Mouse (Mus musculus) limb, embryonic 15.5 days (tissue): Measurements from ENCODE around the gene Kdm2b. TPM values are rescaled to one million over a fixed set of nuclear protein-coding genes. Genes with fewer than 3 reads are reported as not detected.

ENCODE experiments used
- ATAC-seq: fragments of 200-750 bp; cut with Nextera tagmentation; 2 replicates; pipeline ENCODE4 v1.8.0; 2017; ENCODE audit warnings: low read depth, moderate TSS enrichment; ENCODE audit not compliant: insufficient number of reproducible peaks, low FRiP score, low TSS enrichment
- H3K27ac ChIP-seq: fragments of 300-500 bp; sonication (generic); 2 replicates; pipeline ENCODE4 v1.5.1; 2015; ENCODE audit warnings: moderate library complexity, mild to moderate bottlenecking, inconsistent platforms
- H3K27me3 ChIP-seq: fragments of 300-500 bp; sonication (generic); 2 replicates; pipeline ENCODE4 v1.6.1; 2015; ENCODE audit warnings: inconsistent platforms
- H3K36me3 ChIP-seq: fragments of 300-500 bp; sonication (generic); 2 replicates; pipeline ENCODE4 v1.6.1; 2015; ENCODE audit warnings: inconsistent platforms
- H3K4me1 ChIP-seq: fragments of 300-500 bp; sonication (generic); 2 replicates; pipeline ENCODE4 v1.6.1; 2015; ENCODE audit warnings: inconsistent platforms
- H3K4me2 ChIP-seq: fragments of 300-500 bp; sonication (generic); 2 replicates; pipeline ENCODE4 v1.6.1; 2015; ENCODE audit warnings: mild to moderate bottlenecking, inconsistent platforms
- H3K4me3 ChIP-seq: fragments of 300-500 bp; sonication (generic); 2 replicates; pipeline ENCODE4 v1.5.1; 2015; ENCODE audit warnings: mild to moderate bottlenecking, inconsistent platforms
- H3K9ac ChIP-seq: fragments of 300-500 bp; sonication (generic); 2 replicates; pipeline ENCODE4 v1.6.1; 2015; ENCODE audit warnings: inconsistent platforms
- H3K9me3 ChIP-seq: fragments of 300-500 bp; sonication (generic); 2 replicates; pipeline ENCODE4 v1.6.1; 2016; ENCODE audit warnings: inconsistent platforms
- WGBS: fragments of 180-500 bp; shearing (Covaris S2); methylation state at CpG from one replicate; pipeline ENCODE4 v1.1.7; 2015; 5-methylcytosine and 5-hydroxymethylcytosine counted together
- polyA plus RNA-seq: library from polyadenylated mRNA; unstranded; fragments of >200 nt; fragmentation: Nextera tagmentation; extraction: Ambion mirVana; gene quantifications from 2 replicates; pipeline ENCODE4 v1.2.1, GENCODE M21; 2015

The Kdm2b gene
- polyA plus RNA-seq, 1 experiment from 2014 or later = 46.0 TPM

DNA sequence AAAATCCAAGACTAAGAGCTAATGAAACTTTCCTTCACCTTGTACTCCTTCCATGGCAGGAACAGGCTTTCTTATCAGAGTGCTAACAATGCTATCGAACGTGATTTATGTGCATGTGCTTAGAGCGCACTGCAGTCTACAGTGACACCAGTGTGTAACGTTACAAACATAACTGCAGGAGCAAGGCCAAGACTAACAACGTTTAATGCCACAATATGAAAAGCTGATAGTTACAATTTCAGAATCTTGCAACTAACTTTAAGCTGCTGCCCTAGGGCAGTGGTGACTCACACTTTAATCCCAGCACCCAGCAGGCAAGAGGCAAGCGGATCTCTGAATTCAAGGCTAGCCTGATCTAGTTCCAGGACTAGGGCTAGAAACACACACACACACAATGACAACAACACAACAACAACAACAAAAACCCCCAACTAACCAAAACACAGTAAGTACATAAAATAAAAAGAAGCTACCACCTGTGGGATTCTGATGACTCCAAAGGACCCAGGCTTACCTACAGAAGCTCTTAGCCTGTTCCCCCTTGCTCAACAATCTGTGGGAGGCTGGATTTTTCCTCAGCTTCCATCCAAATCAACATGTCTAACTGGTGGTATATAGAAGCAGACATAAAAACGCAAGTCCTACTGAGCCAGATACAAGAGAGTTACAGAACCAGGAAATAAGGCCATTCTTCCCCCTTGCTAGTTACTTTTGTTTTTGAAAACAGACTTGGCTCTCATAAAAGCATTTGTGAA lies 104.9 kb downstream of the Kdm2b start:
- H3K4me1 ChIP-seq = peaks cover 3% of the 10 kb centered on the region; the same call in 1 of the 2 replicates
- no peak overlapping the region for H3K4me2 ChIP-seq
- H3K27me3 ChIP-seq = no peaks in the 10 kb centered on the region
- H3K9ac ChIP-seq = no peak overlapping the region
- no peak overlapping the region for H3K27ac ChIP-seq
- no peak overlapping the region for H3K4me3 ChIP-seq
- no peaks in the 10 kb centered on the region for H3K9me3 ChIP-seq
- H3K36me3 ChIP-seq = peaks cover 29% of the 10 kb centered on the region
- no peak for ATAC-seq
- WGBS = 77% methylated on average over 7 of the region's 7 CpGs

GRCm38 (mm10) chr5:122883652-122884235 lies 105.9 kb downstream of the Kdm2b start:
- Histone ChIP-seq H3K27me3 (no peaks in the 10 kb centered on the region), H3K27ac (no peak overlapping the region), H3K9me3 (no peaks in the 10 kb centered on the region), H3K36me3 (peaks cover 39% of the 10 kb centered on the region), H3K9ac (no peak overlapping the region), H3K4me2 (no peak overlapping the region), H3K4me1 (0 out of 2 replicates have a peak, but pooled peaks cover 3% of the 10 kb centered on the region), H3K4me3 (no peak overlapping the region)
- ATAC-seq = no peak
- 67% methylated on average over 2 of the region's 2 CpGs for WGBS

DNA sequence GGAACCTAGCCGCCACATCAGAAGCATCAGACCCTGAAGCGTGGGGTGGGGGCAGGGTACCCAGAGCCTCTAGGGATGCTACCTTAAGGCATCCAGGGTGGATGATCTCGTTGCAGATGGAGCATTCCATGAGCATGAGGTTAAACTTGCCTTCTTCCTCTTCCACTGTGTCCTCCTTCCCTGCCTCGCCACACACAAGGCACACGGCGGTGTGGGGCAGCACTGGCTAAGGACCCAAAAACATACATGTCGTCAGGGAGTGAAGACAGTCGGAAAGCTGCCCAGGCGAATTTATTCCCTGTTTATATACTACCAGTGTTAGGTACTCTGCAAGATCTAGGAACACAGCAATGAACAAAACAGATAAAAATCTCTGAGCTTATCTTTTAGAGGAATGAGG lies 106.4 kb downstream of the Kdm2b start:
- no peak overlapping the region for H3K4me2 ChIP-seq
- peaks cover 43% of the 10 kb centered on the region for H3K36me3 ChIP-seq
- H3K4me3 ChIP-seq = no peak overlapping the region
- no peak for ATAC-seq
- 0 out of 2 replicates have a peak, but pooled peaks cover 3% of the 10 kb centered on the region for H3K4me1 ChIP-seq
- H3K9ac ChIP-seq = no peak overlapping the region
- no peaks in the 10 kb centered on the region for H3K9me3 ChIP-seq
- whole genome bisulfite sequencing = 81% methylated on average over 9 of the region's 9 CpGs
- no peaks in the 10 kb centered on the region for H3K27me3 ChIP-seq
- H3K27ac ChIP-seq = no peak overlapping the region

DNA sequence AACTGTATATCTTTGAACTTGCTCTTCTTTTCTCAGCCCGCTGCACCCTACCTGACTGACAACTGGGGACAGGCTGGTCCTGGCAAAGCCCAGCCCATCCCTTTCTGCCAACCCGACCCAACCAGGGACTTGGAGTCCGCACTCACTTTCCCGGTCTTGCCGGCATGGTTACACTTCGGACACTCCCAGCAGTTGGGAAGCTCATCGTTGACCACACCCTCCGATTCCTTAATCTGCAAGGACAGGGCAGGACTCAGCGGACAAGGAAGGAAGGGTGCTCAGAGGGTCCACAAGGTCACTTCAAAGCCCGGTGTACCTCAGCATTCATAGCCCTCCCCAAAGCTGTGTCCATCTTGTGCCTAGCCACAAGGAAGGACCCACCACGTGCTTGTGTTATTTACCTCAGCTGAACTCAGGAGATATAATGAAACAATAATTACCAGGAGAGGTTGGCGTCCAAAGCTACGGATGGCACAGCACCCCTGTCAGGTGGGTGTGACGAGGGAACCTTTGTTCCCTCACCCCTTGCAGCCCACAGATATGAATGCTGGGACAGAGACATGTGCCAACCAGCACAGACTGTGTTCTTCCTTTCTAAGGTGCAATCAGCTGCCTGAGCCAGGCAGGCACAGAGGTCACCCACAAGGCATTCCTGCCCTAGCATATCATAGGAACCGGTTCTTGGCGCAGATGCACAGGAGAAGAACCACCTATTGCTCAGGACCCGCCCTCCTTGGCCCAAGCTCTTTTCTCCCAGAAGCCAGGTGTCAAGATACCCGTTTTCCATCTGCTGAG lies 107.2 kb downstream of the Kdm2b start:
- no peak for ATAC-seq
- WGBS = 87% methylated on average over 18 of the region's 18 CpGs
- peaks cover 48% of the 10 kb centered on the region for H3K36me3 ChIP-seq

GRCm38 (mm10) chr5:122881313-122881712 lies 108.3 kb downstream of the Kdm2b start:
- Histone ChIP-seq H3K4me1 (0 out of 2 replicates have a peak, but pooled peaks cover 3% of the 10 kb centered on the region), H3K4me3 (no peak overlapping the region), H3K27me3 (no peaks in the 10 kb centered on the region), H3K4me2 (no peak overlapping the region), H3K9me3 (no peaks in the 10 kb centered on the region), H3K9ac (no peak overlapping the region), H3K36me3 (peaks cover 58% of the 10 kb centered on the region), H3K27ac (no peak overlapping the region)
- no peak for ATAC-seq
- WGBS = 52% methylated on average over 5 of the region's 5 CpGs

More for the DNA sequence above, 107.2 kb downstream of the Kdm2b start:
- Histone ChIP-seq H3K4me2 (no peak overlapping the region), H3K4me3 (no peak overlapping the region), H3K9me3 (no peaks in the 10 kb centered on the region), H3K27me3 (no peaks in the 10 kb centered on the region), H3K9ac (no peak overlapping the region), H3K4me1 (0 out of 2 replicates have a peak, but pooled peaks cover 3% of the 10 kb centered on the region), H3K27ac (peak overlapping the region; percentile 44; the same call in 1 of the 2 replicates)

DNA sequence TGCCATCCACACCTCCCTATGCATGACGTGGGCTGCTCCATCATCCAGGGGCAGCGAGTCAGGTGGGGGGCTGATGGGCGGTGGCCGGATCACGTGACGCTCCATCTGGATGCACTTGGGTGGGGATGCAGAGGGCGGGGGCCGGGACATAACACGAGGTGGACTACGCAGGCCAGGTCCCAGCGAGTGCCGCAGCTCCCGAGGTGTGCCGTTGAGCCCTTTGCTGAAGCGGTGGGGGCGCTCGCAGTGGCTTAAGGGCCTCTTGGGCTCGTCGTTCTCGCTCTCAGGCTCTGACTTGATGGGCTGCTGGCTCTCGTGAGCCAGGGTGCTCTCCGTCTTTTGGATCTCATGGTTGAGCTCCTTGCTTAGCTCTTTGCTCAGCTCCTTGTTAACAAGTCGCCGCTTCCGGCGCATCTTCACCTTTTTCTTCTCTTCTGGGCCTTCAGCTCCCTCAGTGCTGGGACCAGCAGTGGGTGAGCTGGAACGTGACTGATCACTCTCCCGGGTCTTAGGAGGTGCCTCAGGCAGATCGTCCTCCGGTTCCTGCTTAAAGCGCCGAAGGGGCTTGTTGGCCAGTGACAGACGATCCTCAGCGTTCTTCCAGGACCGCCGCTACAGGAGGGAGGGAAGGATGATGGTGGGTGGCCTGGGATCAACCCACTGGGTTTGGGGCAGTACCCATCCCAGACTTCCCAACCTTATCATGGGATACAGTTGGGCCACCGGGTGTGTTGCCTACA lies 109.2 kb downstream of the Kdm2b start:
- no peak for ATAC-seq
- 93% methylated on average over 37 of the region's 37 CpGs for WGBS

GRCm38 (mm10) chr5:122876671-122877070 lies 113.0 kb downstream of the Kdm2b start:
- Histone ChIP-seq H3K4me2 (no peak overlapping the region), H3K4me3 (no peak overlapping the region)
- ATAC-seq = no peak

More for the DNA sequence above, 109.2 kb downstream of the Kdm2b start:
- no peak overlapping the region for H3K9ac ChIP-seq
- no peak overlapping the region for H3K4me3 ChIP-seq
- peaks cover 58% of the 10 kb centered on the region for H3K36me3 ChIP-seq
- no peak overlapping the region for H3K4me2 ChIP-seq
- H3K27me3 ChIP-seq = no peaks in the 10 kb centered on the region
- no peak overlapping the region for H3K27ac ChIP-seq
- no peaks in the 10 kb centered on the region for H3K9me3 ChIP-seq
- 0 out of 2 replicates have a peak, but pooled peaks cover 3% of the 10 kb centered on the region for H3K4me1 ChIP-seq

GRCm38 (mm10) chr5:122874359-122874758 lies 115.3 kb downstream of the Kdm2b start:
- H3K36me3 ChIP-seq = peaks cover 57% of the 10 kb centered on the region
- H3K4me1 ChIP-seq = no peaks in the 10 kb centered on the region
- 87% methylated on average over 3 of the region's 3 CpGs for WGBS
- no peak overlapping the region for H3K9ac ChIP-seq
- no peaks in the 10 kb centered on the region for H3K9me3 ChIP-seq
- ATAC-seq = no peak
- no peak overlapping the region for H3K4me2 ChIP-seq
- H3K4me3 ChIP-seq = no peak overlapping the region
- no peaks in the 10 kb centered on the region for H3K27me3 ChIP-seq
- H3K27ac ChIP-seq = no peak overlapping the region

More at GRCm38 (mm10) chr5:122876671-122877070, 113.0 kb downstream of the Kdm2b start:
- Histone ChIP-seq H3K9ac (no peak overlapping the region), H3K27me3 (no peaks in the 10 kb centered on the region), H3K4me1 (no peaks in the 10 kb centered on the region), H3K36me3 (peaks cover 65% of the 10 kb centered on the region), H3K27ac (no peak overlapping the region), H3K9me3 (no peaks in the 10 kb centered on the region)
- 80% methylated on average over 3 of the region's 3 CpGs for WGBS

- WGBS = 56% methylated on average over 2 of the region's 2 CpGs
- Histone ChIP-seq H3K4me3 (no peak overlapping the region), H3K4me1 (no peaks in the 10 kb centered on the region), H3K9ac (no peak overlapping the region), H3K36me3 (peaks cover 56% of the 10 kb centered on the region), H3K9me3 (no peaks in the 10 kb centered on the region), H3K27ac (no peak overlapping the region), H3K4me2 (no peak overlapping the region), H3K27me3 (no peaks in the 10 kb centered on the region)
- no peak for ATAC-seq
Measured at GRCm38 (mm10) chr5:122873573-122873972, 116.0 kb downstream of the Kdm2b start.

DNA sequence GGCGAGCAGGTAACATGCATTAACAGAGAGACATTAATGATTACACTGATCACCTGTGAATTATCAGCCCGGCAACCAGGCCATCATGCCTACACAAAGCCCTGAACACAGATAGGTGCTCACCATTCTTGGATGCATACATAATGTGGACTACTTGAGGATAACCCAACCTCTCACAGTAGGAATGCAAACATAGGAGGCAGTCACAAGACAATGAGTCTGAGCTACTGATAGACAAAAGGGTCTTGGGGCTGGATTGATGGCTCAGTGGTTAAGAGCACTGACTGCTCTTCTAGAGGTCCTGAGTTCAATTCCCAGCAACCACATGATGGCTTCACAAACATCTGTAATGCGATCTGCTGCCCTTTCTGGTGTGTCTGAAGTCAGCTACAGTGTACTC lies 117.0 kb downstream of the Kdm2b start:
- WGBS = 90% methylated on average over 3 of the region's 3 CpGs
- H3K36me3 ChIP-seq = peaks cover 56% of the 10 kb centered on the region
- no peak overlapping the region for H3K4me3 ChIP-seq
- no peaks in the 10 kb centered on the region for H3K4me1 ChIP-seq
- no peak overlapping the region for H3K9ac ChIP-seq
- no peak overlapping the region for H3K4me2 ChIP-seq
- H3K27me3 ChIP-seq = no peaks in the 10 kb centered on the region
- no peak overlapping the region for H3K27ac ChIP-seq
- no peak for ATAC-seq
- H3K9me3 ChIP-seq = no peaks in the 10 kb centered on the region

- no peak for ATAC-seq
- Histone ChIP-seq H3K4me1 (no peaks in the 10 kb centered on the region), H3K9me3 (no peaks in the 10 kb centered on the region), H3K9ac (no peak overlapping the region), H3K4me3 (no peak overlapping the region), H3K27me3 (no peaks in the 10 kb centered on the region), H3K4me2 (no peak overlapping the region), H3K36me3 (peaks cover 49% of the 10 kb centered on the region), H3K27ac (no peak overlapping the region)
- WGBS = 91% methylated on average over 2 of the region's 2 CpGs
Measured at GRCm38 (mm10) chr5:122863053-122863452, 126.6 kb downstream of the Kdm2b start.
